Mouse (Mus musculus) liver, embryonic 14.5 days (tissue): Measurements from ENCODE around the gene 4933427D14Rik.

ENCODE experiments used
- CTCF ChIP-seq: IDR thresholded peaks from 2 replicates; pipeline ENCODE4 v1.5.1; 2016; ENCODE audit warnings: antibody characterized with exemption, low read depth, control low read depth
- EP300 ChIP-seq: IDR thresholded peaks from 2 replicates; pipeline ENCODE4 v1.6.1; 2016; ENCODE audit warnings: antibody characterized with exemption, low read depth

DNA sequence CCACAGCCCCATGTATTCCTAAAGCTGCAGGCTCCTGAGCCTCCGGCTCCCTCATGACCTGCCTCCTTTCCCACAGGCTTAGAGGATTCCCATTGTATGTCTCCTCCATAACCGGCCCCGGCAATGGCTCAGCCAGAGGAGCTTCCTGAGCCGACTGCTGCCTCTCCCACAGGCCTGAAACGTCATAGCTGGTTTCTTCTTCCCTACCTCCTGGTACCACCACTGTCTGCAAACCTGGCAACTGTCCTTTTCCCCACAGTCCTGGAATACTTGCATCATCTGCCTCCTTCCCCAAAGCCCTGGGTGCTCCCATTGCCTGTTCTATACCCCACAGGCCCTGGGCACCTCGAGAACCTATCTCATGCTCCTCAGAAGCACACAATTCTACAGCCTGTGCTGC is 2.0 kb downstream of the 4933427D14Rik start:
- TF ChIP-seq CTCF (no peak), EP300 (no peak)
